Mouse (Mus musculus) cortical plate, adult 2 months (tissue): ENCODE data around the gene Gmpr.

Source experiments
- CTCF ChIP-seq: fragments of 200-500 bp; IDR thresholded peaks from 2 replicates; pipeline ENCODE4 v1.5.1; 2011; ENCODE audit warnings: mild to moderate bottlenecking, control low read depth, low read length; ENCODE audit not compliant: insufficient read depth; ENCODE audit errors: extremely low read depth
- POLR2A ChIP-seq: fragments of 200-500 bp; IDR thresholded peaks from 2 replicates; pipeline ENCODE4 v1.6.1; 2011; ENCODE audit warnings: mild to moderate bottlenecking, low read length, control low read depth; ENCODE audit not compliant: insufficient read depth; ENCODE audit errors: extremely low read depth

DNA sequence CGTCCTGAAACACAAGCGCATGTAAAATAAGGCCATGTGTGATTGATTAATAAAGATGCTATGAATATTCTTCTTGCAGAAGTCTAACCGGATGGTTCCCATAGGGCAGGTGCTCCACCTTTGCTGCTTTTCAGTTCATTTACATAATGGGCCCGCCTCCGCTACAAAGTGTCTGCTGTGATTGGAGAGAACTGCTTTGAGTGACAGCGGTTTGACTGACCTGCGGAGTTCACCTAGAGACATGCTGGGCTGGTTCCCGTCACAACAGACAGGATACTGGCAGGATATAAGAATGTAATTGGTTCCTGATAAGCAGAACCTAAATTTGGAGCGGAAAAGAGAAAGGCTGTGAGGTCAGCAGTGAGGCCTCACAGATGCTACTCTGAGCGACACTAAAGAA, 13.4 kb upstream of the Gmpr start:
- TF ChIP-seq POLR2A (no peak), CTCF (no peak)
